Mouse (Mus musculus): ENCODE results near the gene Atxn1. TPM values are rescaled to one million over a fixed set of nuclear protein-coding genes. Genes with fewer than 3 reads are reported as not detected.

The Atxn1 gene
- polyA plus RNA-seq, 1 experiment = 34.9 TPM

- WGBS = 74% methylated on average over 8 of the region's 8 CpGs
- no peak overlapping the region for H3K4me3 ChIP-seq (ENCODE audit: low read depth, low read length)
- H3K27ac ChIP-seq (ENCODE audit: insufficient read depth, low read depth, low read length) = peak overlapping the region; percentile 25; the same call in 1 of the 2 replicates
- no peaks in the 10 kb centered on the region for H3K27me3 ChIP-seq (ENCODE audit: control insufficient read depth, insufficient read depth, low read length)
- no peaks in the 10 kb centered on the region; the same call in 1 of the 2 replicates for H3K4me1 ChIP-seq (ENCODE audit: control insufficient read depth, insufficient read depth, insufficient read length, low read length)
- H3K36me3 ChIP-seq (ENCODE audit: control insufficient read depth, insufficient read depth, low read length) = no peaks in the 10 kb centered on the region
- TF ChIP-seq CTCF (IDR thresholded peaks at IDR 0.05; ENCODE audit: extremely low read depth, insufficient read length, insufficient replicate concordance, low read depth, low read length) = no peak
- no peak for TF ChIP-seq POLR2A (IDR thresholded peaks at IDR 0.05; ENCODE audit: low read depth, low read length)
These were observed 243.2 kb downstream of the Atxn1 start for GRCm38 (mm10) chr13:45721621-45722020.

DNA sequence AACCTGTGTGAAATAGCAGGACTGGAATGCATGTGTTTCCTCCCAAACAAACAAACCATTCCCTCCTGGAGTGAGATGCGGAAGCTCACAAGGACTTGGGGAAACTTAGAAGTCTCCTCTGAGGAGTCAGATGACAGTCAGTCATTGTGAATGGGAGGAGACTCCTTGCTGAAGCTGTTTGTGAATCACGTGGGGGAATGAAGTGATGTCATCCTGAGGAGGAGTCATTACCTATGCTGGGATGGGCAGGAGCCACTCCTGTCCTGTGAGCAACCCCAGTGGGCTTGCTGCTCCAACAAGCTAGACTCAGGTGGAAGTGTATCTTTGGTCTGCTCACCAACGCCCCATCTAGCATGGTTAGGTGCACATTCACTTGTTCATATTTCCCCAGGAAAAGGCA, 246.0 kb downstream of the Atxn1 start:
- Histone ChIP-seq H3K4me1 (ENCODE audit: control insufficient read depth, insufficient read depth, insufficient read length, low read length) (no peaks in the 10 kb centered on the region; the same call in 1 of the 2 replicates), H3K4me3 (ENCODE audit: low read depth, low read length) (no peak overlapping the region), H3K36me3 (ENCODE audit: control insufficient read depth, insufficient read depth, low read length) (no peaks in the 10 kb centered on the region), H3K27me3 (ENCODE audit: control insufficient read depth, insufficient read depth, low read length) (no peaks in the 10 kb centered on the region), H3K27ac (ENCODE audit: insufficient read depth, low read depth, low read length) (no peak overlapping the region)
- WGBS = 40% methylated on average over 3 of the region's 3 CpGs
- TF ChIP-seq CTCF (IDR thresholded peaks at IDR 0.05; ENCODE audit: extremely low read depth, insufficient read length, insufficient replicate concordance, low read depth, low read length) (no peak), POLR2A (IDR thresholded peaks at IDR 0.05; ENCODE audit: low read depth, low read length) (no peak)

GRCm38 (mm10) chr13:45715583-45716180, 249.1 kb downstream of the Atxn1 start:
- WGBS = 72% methylated on average over 7 of the region's 7 CpGs
- Histone ChIP-seq H3K27me3 (ENCODE audit: control insufficient read depth, insufficient read depth, low read length) (no peaks in the 10 kb centered on the region), H3K27ac (ENCODE audit: insufficient read depth, low read depth, low read length) (no peak overlapping the region), H3K36me3 (ENCODE audit: control insufficient read depth, insufficient read depth, low read length) (0 out of 2 replicates have a peak, but pooled peaks cover 2% of the 10 kb centered on the region), H3K4me3 (ENCODE audit: low read depth, low read length) (no peak overlapping the region), H3K4me1 (ENCODE audit: control insufficient read depth, insufficient read depth, insufficient read length, low read length) (no peaks in the 10 kb centered on the region; the same call in 1 of the 2 replicates)
- TF ChIP-seq POLR2A (IDR thresholded peaks at IDR 0.05; ENCODE audit: low read depth, low read length) (no peak), CTCF (IDR thresholded peaks at IDR 0.05; ENCODE audit: extremely low read depth, insufficient read length, insufficient replicate concordance, low read depth, low read length) (no peak)

- H3K36me3 ChIP-seq (ENCODE audit: control insufficient read depth, insufficient read depth, low read length) = 0 out of 2 replicates have a peak, but pooled peaks cover 2% of the 10 kb centered on the region
- no peaks in the 10 kb centered on the region for H3K27me3 ChIP-seq (ENCODE audit: control insufficient read depth, insufficient read depth, low read length)
- no peak overlapping the region for H3K27ac ChIP-seq (ENCODE audit: insufficient read depth, low read depth, low read length)
- H3K4me3 ChIP-seq (ENCODE audit: low read depth, low read length) = no peak overlapping the region
- TF ChIP-seq POLR2A (IDR thresholded peaks at IDR 0.05; ENCODE audit: low read depth, low read length) = no peak
- no peak for TF ChIP-seq CTCF (IDR thresholded peaks at IDR 0.05; ENCODE audit: extremely low read depth, insufficient read length, insufficient replicate concordance, low read depth, low read length)
- 91% methylated on average over 8 of the region's 8 CpGs for WGBS
- H3K4me1 ChIP-seq (ENCODE audit: control insufficient read depth, insufficient read depth, insufficient read length, low read length) = no peaks in the 10 kb centered on the region
These were observed 254.8 kb downstream of the Atxn1 start for GRCm38 (mm10) chr13:45710041-45710440.

DNA sequence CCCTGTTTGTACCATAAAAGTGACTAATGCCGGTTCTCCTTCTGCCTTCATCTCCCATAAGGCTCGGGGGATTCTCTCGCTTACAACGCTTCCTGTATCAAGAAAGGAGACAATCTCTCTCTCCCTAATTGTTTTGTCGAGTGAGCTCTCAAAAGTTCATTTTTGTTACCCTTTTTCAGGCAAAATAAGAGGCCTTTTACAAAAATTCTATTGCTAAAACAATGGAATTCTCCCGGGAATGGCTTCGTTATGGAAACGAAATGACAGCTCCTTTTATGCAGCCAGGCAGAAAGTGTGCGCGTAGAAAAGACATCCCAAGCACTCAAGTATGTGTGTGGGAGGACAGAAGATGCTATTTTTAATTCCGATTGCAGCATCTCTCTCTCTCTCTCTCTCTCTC, 255.4 kb downstream of the Atxn1 start:
- Histone ChIP-seq H3K4me1 (ENCODE audit: control insufficient read depth, insufficient read depth, insufficient read length, low read length) (no peaks in the 10 kb centered on the region), H3K27ac (ENCODE audit: insufficient read depth, low read depth, low read length) (no peak overlapping the region), H3K4me3 (ENCODE audit: low read depth, low read length) (no peak overlapping the region), H3K27me3 (ENCODE audit: control insufficient read depth, insufficient read depth, low read length) (no peaks in the 10 kb centered on the region), H3K36me3 (ENCODE audit: control insufficient read depth, insufficient read depth, low read length) (0 out of 2 replicates have a peak, but pooled peaks cover 2% of the 10 kb centered on the region)
- WGBS = 79% methylated on average over 11 of the region's 11 CpGs
- TF ChIP-seq POLR2A (IDR thresholded peaks at IDR 0.05; ENCODE audit: low read depth, low read length) = no peak

DNA sequence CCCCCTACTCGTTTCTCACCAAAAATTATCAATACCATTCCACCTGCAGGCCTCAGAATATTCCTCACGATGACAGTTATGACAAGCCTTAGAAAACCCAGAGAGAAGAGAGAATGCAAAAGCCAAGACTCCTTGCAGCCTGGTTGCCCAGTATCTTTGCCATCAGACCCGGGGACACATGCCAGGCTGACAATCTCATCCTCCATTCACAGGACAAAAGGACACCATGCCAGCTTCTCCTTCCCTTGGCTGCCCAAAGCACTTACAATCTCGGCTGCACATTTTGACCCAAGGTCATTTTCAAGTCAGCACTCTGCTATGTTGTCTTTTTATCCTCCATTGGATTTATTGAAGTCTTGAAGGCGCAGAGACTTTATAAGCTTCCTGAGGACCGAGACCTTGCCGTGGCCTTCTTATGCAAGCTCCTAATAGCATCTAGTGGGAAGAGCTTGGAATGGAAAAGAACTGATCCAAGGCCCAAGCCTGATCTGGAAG, 263.5 kb downstream of the Atxn1 start:
- TF ChIP-seq CTCF (IDR thresholded peaks at IDR 0.05; ENCODE audit: extremely low read depth, insufficient read length, insufficient replicate concordance, low read depth, low read length) (no peak), POLR2A (IDR thresholded peaks at IDR 0.05; ENCODE audit: low read depth, low read length) (no peak)
- Histone ChIP-seq H3K27me3 (ENCODE audit: control insufficient read depth, insufficient read depth, low read length) (no peaks in the 10 kb centered on the region), H3K36me3 (ENCODE audit: control insufficient read depth, insufficient read depth, low read length) (peaks cover 3% of the 10 kb centered on the region; the same call in 1 of the 2 replicates), H3K4me3 (ENCODE audit: low read depth, low read length) (no peak overlapping the region), H3K27ac (ENCODE audit: insufficient read depth, low read depth, low read length) (no peak overlapping the region), H3K4me1 (ENCODE audit: control insufficient read depth, insufficient read depth, insufficient read length, low read length) (no peaks in the 10 kb centered on the region)
- 74% methylated on average over 7 of the region's 7 CpGs for WGBS

DNA sequence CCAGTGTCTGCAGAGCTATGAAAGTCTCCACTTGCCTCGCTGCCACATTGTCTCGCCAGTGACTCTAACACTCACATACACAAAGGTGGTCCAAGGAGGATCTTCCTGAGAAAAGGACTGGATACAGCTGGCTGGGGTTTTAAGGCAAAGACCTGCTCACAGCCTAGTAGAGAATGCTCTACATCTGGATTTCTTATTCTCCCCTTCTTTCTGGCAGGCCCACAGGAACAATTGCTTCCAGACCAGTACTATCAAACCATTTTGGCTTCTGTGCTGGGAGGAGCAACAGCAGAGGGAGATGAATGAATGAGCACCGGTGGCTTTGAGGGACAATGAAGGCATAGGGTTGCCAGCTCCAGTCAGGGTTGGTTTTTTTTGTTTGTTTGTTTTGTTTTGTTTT, 265.8 kb downstream of the Atxn1 start:
- Histone ChIP-seq H3K36me3 (ENCODE audit: control insufficient read depth, insufficient read depth, low read length) (peaks cover 5% of the 10 kb centered on the region; the same call in 1 of the 2 replicates), H3K27me3 (ENCODE audit: control insufficient read depth, insufficient read depth, low read length) (no peaks in the 10 kb centered on the region), H3K27ac (ENCODE audit: insufficient read depth, low read depth, low read length) (no peak overlapping the region), H3K4me3 (ENCODE audit: low read depth, low read length) (no peak overlapping the region), H3K4me1 (ENCODE audit: control insufficient read depth, insufficient read depth, insufficient read length, low read length) (peaks cover 6% of the 10 kb centered on the region; the same call in 1 of the 2 replicates)
- WGBS = 78% methylated on average over 3 of the region's 3 CpGs
- TF ChIP-seq CTCF (IDR thresholded peaks at IDR 0.05; ENCODE audit: extremely low read depth, insufficient read length, insufficient replicate concordance, low read depth, low read length) (no peak), POLR2A (IDR thresholded peaks at IDR 0.05; ENCODE audit: low read depth, low read length) (no peak)
